ENCODE assay signal across 28 mouse cellular contexts in the genomic region with DNA sequence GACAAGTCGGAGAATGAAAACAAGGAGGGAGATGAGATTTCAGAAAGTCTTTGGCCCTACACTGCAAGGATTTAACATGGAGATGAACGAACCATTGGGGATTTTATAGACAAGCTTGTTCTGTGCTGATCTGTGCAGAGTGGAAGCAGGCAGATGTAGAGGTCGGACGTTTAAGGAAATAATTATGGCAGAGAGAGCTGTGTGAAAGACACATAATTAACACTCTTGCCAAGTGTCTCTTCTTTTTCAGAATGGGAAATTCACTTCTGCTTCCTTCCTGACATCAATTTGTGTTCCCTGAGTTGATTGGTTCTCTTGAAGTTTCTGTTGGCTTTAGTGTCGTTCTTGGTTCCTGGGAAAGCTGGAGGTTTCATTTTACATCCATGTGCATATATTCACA.
"Had no signal": no experiment of that assay in that cellular context is flagged by ENCODE, and none has a peak within 500 bp of the region (broad histone marks: within the 10 kb centered on the region; RNA-seq: fewer than 3 reads in every experiment).

No protein-coding gene starts in this region.

- DNase-seq: gastrocnemius, postnatal 14 days; gastrocnemius, postnatal 36 days; heart, adult 11 months; heart, adult 2 months; heart, postnatal 14 days; heart, postnatal 36 days; kidney, adult 18-20 months; kidney, adult 8-10 months; kidney, postnatal 10 days; kidney, postnatal 25 days; kidney, postnatal 4 days; liver; liver, embryonic 13.5 days; liver, postnatal 0 days had no signal

- H3K27me3 ChIP-seq: heart, embryonic 13.5 days; heart, embryonic 15.5 days; intestine, embryonic 15.5 days; limb, embryonic 12.5 days; liver, embryonic 13.5 days; liver, embryonic 15.5 days had no signal

- H3K4me2 ChIP-seq: heart, embryonic 11.5 days; heart, embryonic 13.5 days; heart, embryonic 15.5 days; hindbrain, embryonic 14.5 days; intestine, embryonic 15.5 days; limb, embryonic 12.5 days; liver, embryonic 11.5 days; liver, embryonic 13.5 days; liver, embryonic 15.5 days had no signal

- H3K4me1 ChIP-seq: heart, embryonic 13.5 days; heart, embryonic 15.5 days; intestine, embryonic 15.5 days; limb, embryonic 10.5 days; limb, embryonic 12.5 days; liver, embryonic 13.5 days; liver, embryonic 15.5 days had no signal

- H3K9me3 ChIP-seq: heart, embryonic 13.5 days; heart, embryonic 15.5 days; intestine, embryonic 15.5 days; limb, embryonic 10.5 days; limb, embryonic 12.5 days; liver, embryonic 13.5 days; liver, embryonic 15.5 days had no signal

- H3K4me3 ChIP-seq: heart, adult 2 months; heart, embryonic 13.5 days; heart, embryonic 15.5 days; intestine, embryonic 15.5 days; layer of hippocampus, adult 2 months; left cerebral cortex, adult 2 months; limb, embryonic 10.5 days; limb, embryonic 12.5 days; liver, embryonic 13.5 days; liver, embryonic 15.5 days had no signal

- H3K36me3 ChIP-seq: heart, embryonic 13.5 days; heart, embryonic 15.5 days; intestine, embryonic 15.5 days; limb, embryonic 10.5 days; limb, embryonic 12.5 days; liver, embryonic 13.5 days; liver, embryonic 15.5 days had no signal

- H3K9ac ChIP-seq: heart, embryonic 13.5 days; heart, embryonic 15.5 days; hindbrain, embryonic 14.5 days; intestine, embryonic 15.5 days; limb, embryonic 12.5 days; liver, embryonic 13.5 days; liver, embryonic 15.5 days; liver, postnatal 0 days had no signal

- ATAC-seq: hindbrain, embryonic 16.5 days; inflammation-experienced regulatory T-cells, adult 6 months; intestine, embryonic 15.5 days; intestine, postnatal 0 days; liver, postnatal 0 days had no signal

- H3K27ac ChIP-seq: heart, adult 2 months; heart, embryonic 13.5 days; heart, embryonic 15.5 days; hindbrain, embryonic 14.5 days; intestine, embryonic 15.5 days; layer of hippocampus, adult 2 months; left cerebral cortex, adult 2 months; limb, embryonic 10.5 days; limb, embryonic 12.5 days; liver, embryonic 13.5 days; liver, embryonic 15.5 days had no signal
